Mouse (Mus musculus) heart, embryonic 13.5 days (tissue): Measurements from ENCODE around the gene Myh2. TPM values are rescaled to one million over a fixed set of nuclear protein-coding genes. Genes with fewer than 3 reads are reported as not detected.

ENCODE experiments used
- ATAC-seq: fragments of 200-750 bp; cut with Nextera tagmentation; 2 replicates; pipeline ENCODE4 v1.8.0; 2017; ENCODE audit warnings: moderate TSS enrichment; ENCODE audit not compliant: insufficient number of reproducible peaks, low FRiP score, low TSS enrichment; ENCODE audit errors: extremely low read depth
- H3K27ac ChIP-seq: fragments of 300-500 bp; sonication (generic); replicated peaks from 2 replicates; pipeline ENCODE4 v1.5.1; 2015; ENCODE audit warnings: moderate library complexity, mild to moderate bottlenecking, inconsistent platforms
- H3K27me3 ChIP-seq: fragments of 300-500 bp; sonication (generic); replicated peaks from 2 replicates; pipeline ENCODE4 v1.6.1; 2015; ENCODE audit warnings: mild to moderate bottlenecking, inconsistent platforms
- H3K36me3 ChIP-seq: fragments of 300-500 bp; sonication (generic); 2 replicates; pipeline ENCODE4 v1.6.1; 2015; ENCODE audit warnings: mild to moderate bottlenecking, inconsistent platforms
- H3K4me1 ChIP-seq: fragments of 300-500 bp; sonication (generic); 2 replicates; pipeline ENCODE4 v1.6.1; 2015; ENCODE audit warnings: inconsistent platforms
- H3K4me2 ChIP-seq: fragments of 300-500 bp; sonication (generic); 2 replicates; pipeline ENCODE4 v1.6.1; 2015; ENCODE audit warnings: inconsistent platforms, mild to moderate bottlenecking, moderate library complexity
- H3K4me3 ChIP-seq: fragments of 300-500 bp; sonication (generic); 2 replicates; pipeline ENCODE4 v1.5.1; 2015; ENCODE audit warnings: moderate library complexity, mild to moderate bottlenecking, inconsistent platforms
- H3K9ac ChIP-seq: fragments of 300-500 bp; sonication (generic); 2 replicates; pipeline ENCODE4 v1.6.1; 2015; ENCODE audit warnings: inconsistent platforms, mild to moderate bottlenecking, moderate library complexity
- H3K9me3 ChIP-seq: fragments of 300-500 bp; sonication (generic); 2 replicates; pipeline ENCODE4 v1.6.1; 2016; ENCODE audit warnings: inconsistent platforms
- WGBS: fragments of 180-500 bp; shearing (Covaris S2); methylation state at CpG from one replicate; pipeline ENCODE4 v1.1.7; 2015; ENCODE audit warnings: mixed read lengths; 5-methylcytosine and 5-hydroxymethylcytosine counted together
- polyA plus RNA-seq: library from polyadenylated mRNA; unstranded; fragments of >200 nt; fragmentation: Nextera tagmentation; extraction: Ambion mirVana; gene quantifications from 2 replicates; pipeline ENCODE4 v1.2.1, GENCODE M21; 2015

The Myh2 gene
- polyA plus RNA-seq, 1 experiment from 2014 or later = not detected

GRCm38 (mm10) chr11:67155650-67156049 is 15.2 kb upstream of the Myh2 start:
- Histone ChIP-seq H3K9ac (no peak overlapping the region), H3K36me3 (no peaks in the 10 kb centered on the region), H3K9me3 (no peaks in the 10 kb centered on the region), H3K4me2 (no peak overlapping the region), H3K27ac (no peak overlapping the region), H3K27me3 (no peaks in the 10 kb centered on the region), H3K4me1 (peaks cover 3% of the 10 kb centered on the region), H3K4me3 (no peak overlapping the region)
- WGBS = 79% methylated on average over 2 of the region's 2 CpGs
- no peak for ATAC-seq

- H3K4me2 ChIP-seq = no peak overlapping the region
- H3K27ac ChIP-seq = no peak overlapping the region
- H3K4me3 ChIP-seq = no peak overlapping the region
- no peaks in the 10 kb centered on the region for H3K9me3 ChIP-seq
- WGBS = 75% methylated on average over 3 of the region's 3 CpGs
- H3K4me1 ChIP-seq = no peaks in the 10 kb centered on the region
- no peak for ATAC-seq
- no peaks in the 10 kb centered on the region for H3K36me3 ChIP-seq
- H3K27me3 ChIP-seq = no peaks in the 10 kb centered on the region
- no peak overlapping the region for H3K9ac ChIP-seq
Measured at GRCm38 (mm10) chr11:67160131-67160530, 10.7 kb upstream of the Myh2 start.

- no peak overlapping the region for H3K4me3 ChIP-seq
- no peak overlapping the region for H3K27ac ChIP-seq
- no peaks in the 10 kb centered on the region for H3K9me3 ChIP-seq
- no peaks in the 10 kb centered on the region for H3K4me1 ChIP-seq
- H3K36me3 ChIP-seq = no peaks in the 10 kb centered on the region
- WGBS = 63% methylated on average over 4 of the region's 4 CpGs
- no peak overlapping the region for H3K9ac ChIP-seq
- no peaks in the 10 kb centered on the region for H3K27me3 ChIP-seq
- no peak for ATAC-seq
- H3K4me2 ChIP-seq = no peak overlapping the region
Measured at GRCm38 (mm10) chr11:67163701-67164100, 7.1 kb upstream of the Myh2 start.

- Histone ChIP-seq H3K4me3 (no peak overlapping the region), H3K9ac (no peak overlapping the region), H3K4me1 (peaks cover 3% of the 10 kb centered on the region; the same call in 1 of the 2 replicates), H3K9me3 (no peaks in the 10 kb centered on the region), H3K27me3 (no peaks in the 10 kb centered on the region), H3K27ac (no peak overlapping the region), H3K36me3 (no peaks in the 10 kb centered on the region), H3K4me2 (no peak overlapping the region)
- ATAC-seq = no peak
- WGBS = 62% methylated on average over 5 of the region's 5 CpGs
Measured at GRCm38 (mm10) chr11:67164851-67165250, 6.0 kb upstream of the Myh2 start.

GRCm38 (mm10) chr11:67169301-67169700 is 1.5 kb upstream of the Myh2 start:
- no peaks in the 10 kb centered on the region for H3K27me3 ChIP-seq

GRCm38 (mm10) chr11:67172439-67172838 is 1.6 kb downstream of the Myh2 start:
- ATAC-seq = no peak
- Histone ChIP-seq H3K27ac (no peak overlapping the region), H3K9me3 (no peaks in the 10 kb centered on the region), H3K36me3 (no peaks in the 10 kb centered on the region), H3K27me3 (no peaks in the 10 kb centered on the region), H3K4me1 (peaks cover 3% of the 10 kb centered on the region; the same call in 1 of the 2 replicates), H3K4me2 (no peak overlapping the region), H3K9ac (no peak overlapping the region), H3K4me3 (no peak overlapping the region)
- 81% methylated on average over 2 of the region's 2 CpGs for WGBS

More at GRCm38 (mm10) chr11:67169301-67169700, 1.5 kb upstream of the Myh2 start:
- WGBS = 46% methylated on average over 5 of the region's 5 CpGs
- Histone ChIP-seq H3K4me3 (no peak overlapping the region), H3K36me3 (no peaks in the 10 kb centered on the region), H3K4me2 (no peak overlapping the region), H3K27ac (no peak overlapping the region), H3K4me1 (peaks cover 3% of the 10 kb centered on the region; the same call in 1 of the 2 replicates), H3K9ac (no peak overlapping the region), H3K9me3 (no peaks in the 10 kb centered on the region)
- ATAC-seq = no peak

GRCm38 (mm10) chr11:67176376-67176775 is 5.5 kb downstream of the Myh2 start:
- 64% methylated on average over 5 of the region's 5 CpGs for WGBS
- no peak for ATAC-seq
- Histone ChIP-seq H3K4me3 (no peak overlapping the region), H3K9ac (no peak overlapping the region), H3K36me3 (no peaks in the 10 kb centered on the region), H3K27ac (no peak overlapping the region), H3K4me1 (no peaks in the 10 kb centered on the region), H3K4me2 (no peak overlapping the region), H3K27me3 (no peaks in the 10 kb centered on the region), H3K9me3 (no peaks in the 10 kb centered on the region)

GRCm38 (mm10) chr11:67190316-67190715 is 19.5 kb downstream of the Myh2 start:
- no peak overlapping the region for H3K4me2 ChIP-seq
- H3K27me3 ChIP-seq = no peaks in the 10 kb centered on the region
- H3K36me3 ChIP-seq = no peaks in the 10 kb centered on the region
- no peak overlapping the region for H3K27ac ChIP-seq
- no peak overlapping the region for H3K4me3 ChIP-seq
- H3K9ac ChIP-seq = no peak overlapping the region
- ATAC-seq = no peak
- no peaks in the 10 kb centered on the region for H3K9me3 ChIP-seq
- no peaks in the 10 kb centered on the region for H3K4me1 ChIP-seq
- WGBS = 80% methylated on average over 10 of the region's 10 CpGs

GRCm38 (mm10) chr11:67190814-67191213 is 20.0 kb downstream of the Myh2 start:
- 75% methylated on average over 2 of the region's 2 CpGs for WGBS
- H3K27me3 ChIP-seq = no peaks in the 10 kb centered on the region
- no peak overlapping the region for H3K27ac ChIP-seq
- no peak overlapping the region for H3K4me2 ChIP-seq
- no peaks in the 10 kb centered on the region for H3K4me1 ChIP-seq
- H3K9me3 ChIP-seq = no peaks in the 10 kb centered on the region
- H3K4me3 ChIP-seq = no peak overlapping the region
- H3K9ac ChIP-seq = no peak overlapping the region
- no peaks in the 10 kb centered on the region for H3K36me3 ChIP-seq
- no peak for ATAC-seq

- Histone ChIP-seq H3K27me3 (no peaks in the 10 kb centered on the region), H3K4me1 (no peaks in the 10 kb centered on the region), H3K4me3 (no peak overlapping the region), H3K36me3 (no peaks in the 10 kb centered on the region), H3K9ac (no peak overlapping the region), H3K9me3 (no peaks in the 10 kb centered on the region), H3K4me2 (no peak overlapping the region), H3K27ac (no peak overlapping the region)
- 80% methylated on average over 14 of the region's 14 CpGs for WGBS
- no peak for ATAC-seq
Measured at GRCm38 (mm10) chr11:67191496-67191895, 20.7 kb downstream of the Myh2 start.

- H3K9me3 ChIP-seq = no peaks in the 10 kb centered on the region
- 27% methylated on average over 1 of the region's 1 CpGs for WGBS
- no peak overlapping the region for H3K9ac ChIP-seq
- H3K27ac ChIP-seq = no peak overlapping the region
- H3K36me3 ChIP-seq = no peaks in the 10 kb centered on the region
- no peak for ATAC-seq
- peaks cover 14% of the 10 kb centered on the region; the same call in 1 of the 2 replicates for H3K4me1 ChIP-seq
- 0 out of 2 replicates have a peak, but pooled peaks cover 4% of the 10 kb centered on the region for H3K27me3 ChIP-seq
- H3K4me2 ChIP-seq = no peak overlapping the region
- no peak overlapping the region for H3K4me3 ChIP-seq
Measured at GRCm38 (mm10) chr11:67199321-67199720, 28.5 kb downstream of the Myh2 start.

GRCm38 (mm10) chr11:67199752-67200151 is 28.9 kb downstream of the Myh2 start, which contains the start of gene Myh1:
Gene Myh1 (plus strand): TSS chr11:67200052.
- 0 out of 2 replicates have a peak, but pooled peaks cover 4% of the 10 kb centered on the region for H3K27me3 ChIP-seq
- no peak within 1 kb of the TSS for H3K4me3 ChIP-seq
- no peaks in the 10 kb centered on the region for H3K36me3 ChIP-seq
- 63% methylated on average over 4 of the region's 4 CpGs for WGBS
- peaks cover 14% of the 10 kb centered on the region; the same call in 1 of the 2 replicates for H3K4me1 ChIP-seq
- ATAC-seq = no peak
- no peak within 1 kb of the TSS for H3K27ac ChIP-seq
- H3K9ac ChIP-seq = no peak within 1 kb of the TSS
- H3K4me2 ChIP-seq = no peak within 1 kb of the TSS
- no peaks in the 10 kb centered on the region for H3K9me3 ChIP-seq
